In the genomic region with DNA sequence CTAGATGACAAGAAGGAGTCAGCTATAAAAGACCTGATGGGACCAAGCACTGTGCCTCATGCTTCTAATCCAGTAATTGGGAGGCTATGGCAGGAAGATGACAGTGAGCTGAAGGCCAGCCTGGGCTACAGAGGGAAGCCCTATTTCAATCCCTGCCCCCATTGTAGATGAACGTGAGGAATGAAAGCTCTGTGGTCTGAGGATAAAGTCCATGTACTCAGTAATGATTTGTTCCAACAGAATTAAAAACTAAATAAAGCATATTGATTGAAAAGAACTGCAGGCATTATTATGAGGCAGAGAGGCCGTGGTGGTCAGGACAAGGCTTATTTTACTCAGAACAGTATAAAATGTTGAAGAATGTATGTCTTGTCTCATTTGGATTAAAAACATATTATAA, we compare ENCODE assay signal across 30 mouse cellular contexts. TPM values are rescaled to one million over a fixed set of nuclear protein-coding genes. Genes with fewer than 3 reads are reported as not detected.
"Had no signal": no experiment of that assay in that cellular context is flagged by ENCODE, and none has a peak within 500 bp of the region (broad histone marks: within the 10 kb centered on the region; RNA-seq: fewer than 3 reads in every experiment).

No protein-coding gene starts in this region.

- H3K9ac ChIP-seq: embryonic facial prominence, embryonic 12.5 days; embryonic facial prominence, embryonic 13.5 days; embryonic facial prominence, embryonic 15.5 days; forebrain, embryonic 12.5 days; forebrain, embryonic 13.5 days; forebrain, embryonic 15.5 days; forebrain, postnatal 0 days had no signal

- H3K27me3 ChIP-seq: embryonic facial prominence, embryonic 12.5 days; embryonic facial prominence, embryonic 13.5 days; embryonic facial prominence, embryonic 15.5 days; forebrain, embryonic 12.5 days; forebrain, embryonic 13.5 days; forebrain, embryonic 15.5 days had no signal

- DNase-seq: cerebellum, adult 2 months; cerebellum, adult 8-10 months; cerebellum, adult 9-10 months; cerebellum, adult 9-11 months; cerebellum, postnatal 10 days; cerebellum, postnatal 14 days; cerebellum, postnatal 25 days; cerebellum, postnatal 36 days; embryo, embryonic 11 days; forebrain, postnatal 0 days; gastrocnemius, adult 2 months; gastrocnemius, postnatal 10 days; gastrocnemius, postnatal 14 days; gastrocnemius, postnatal 25 days; gastrocnemius, postnatal 36 days; heart, adult 18-20 months; heart, adult 2 months had no signal

- H3K4me2 ChIP-seq: embryonic facial prominence, embryonic 12.5 days; embryonic facial prominence, embryonic 13.5 days; embryonic facial prominence, embryonic 15.5 days; forebrain, embryonic 12.5 days; forebrain, embryonic 13.5 days; forebrain, embryonic 15.5 days had no signal

- H3K4me1 ChIP-seq: embryonic facial prominence, embryonic 13.5 days; embryonic facial prominence, embryonic 15.5 days; forebrain, embryonic 10.5 days; forebrain, embryonic 12.5 days; forebrain, embryonic 13.5 days; forebrain, embryonic 15.5 days had no signal

- ATAC-seq: forebrain, embryonic 13.5 days; forebrain, embryonic 14.5 days; forebrain, embryonic 15.5 days; forebrain, embryonic 16.5 days; forebrain, postnatal 0 days had no signal

- H3K9me3 ChIP-seq: embryonic facial prominence, embryonic 10.5 days; embryonic facial prominence, embryonic 12.5 days; embryonic facial prominence, embryonic 13.5 days; embryonic facial prominence, embryonic 15.5 days; forebrain, embryonic 10.5 days; forebrain, embryonic 12.5 days; forebrain, embryonic 13.5 days; forebrain, embryonic 15.5 days had no signal

- H3K27ac ChIP-seq: embryonic facial prominence, embryonic 10.5 days; embryonic facial prominence, embryonic 12.5 days; embryonic facial prominence, embryonic 13.5 days; embryonic facial prominence, embryonic 15.5 days; forebrain, embryonic 10.5 days; forebrain, embryonic 12.5 days; forebrain, embryonic 13.5 days; forebrain, embryonic 15.5 days; gastrocnemius, adult 2 months; heart, adult 2 months had no signal

- H3K36me3 ChIP-seq: embryonic facial prominence, embryonic 12.5 days; embryonic facial prominence, embryonic 13.5 days; forebrain, embryonic 12.5 days; forebrain, embryonic 15.5 days had no signal

- H3K4me3 ChIP-seq: embryonic facial prominence, embryonic 10.5 days; embryonic facial prominence, embryonic 12.5 days; embryonic facial prominence, embryonic 13.5 days; embryonic facial prominence, embryonic 15.5 days; erythroblast, embryonic 14.5 days; forebrain, embryonic 10.5 days; forebrain, embryonic 12.5 days; forebrain, embryonic 13.5 days; forebrain, embryonic 15.5 days; gastrocnemius, adult 2 months; heart, adult 2 months had no signal

RNA-seq across cellular contexts. Expression of a gene that starts 53.5 kb away (rescaled TPM):
- total RNA-seq: common myeloid progenitor, adult 5-6 weeks; granulocyte monocyte progenitor cell, adult 5-6 weeks had no signal
- polyA plus RNA-seq: erythroblast, embryonic 14.5 days had no signal
